Mouse (Mus musculus): ENCODE results near the gene C2cd2l. TPM values are rescaled to one million over a fixed set of nuclear protein-coding genes. Genes with fewer than 3 reads are reported as not detected.
"Not testable (repeated sequence)": the region's sequence is repeated elsewhere in the genome, so short reads cannot be mapped to it uniquely, and the experiment has no call there.

Gene C2cd2l
- polyA plus RNA-seq, 1 experiment from 2014 or later: 24.8 TPM

GRCm38 (mm10) chr9:44310750-44311135 is 9.3 kb downstream of the C2cd2l start:
- H3K9me3 ChIP-seq (replicated peaks; ENCODE audit: control insufficient read depth, low read length, poor library complexity, severe bottlenecking): no peaks in the 10 kb centered on the region
- no peak overlapping the region for H3K4me3 ChIP-seq (ENCODE audit: low read depth, low read length)
- H3K4me1 ChIP-seq (ENCODE audit: control insufficient read depth, insufficient read depth, low read length): no peaks in the 10 kb centered on the region
- no peak for ATAC-seq
- H3K4me2 ChIP-seq (ENCODE audit: low read length): no peak overlapping the region
- H3K9ac ChIP-seq (ENCODE audit: low read depth, low read length): no peak overlapping the region
- peaks cover 19% of the 10 kb centered on the region for H3K36me3 ChIP-seq (ENCODE audit: control insufficient read depth, insufficient read depth, low read length)
- WGBS: 28% methylated on average over 10 of the region's 10 CpGs
- no peaks in the 10 kb centered on the region for H3K27me3 ChIP-seq (ENCODE audit: control insufficient read depth, insufficient read depth, low read depth, low read length)
- H3K27ac ChIP-seq (ENCODE audit: low read length): no peak overlapping the region

- ATAC-seq: no peak
- Histone ChIP-seq H3K27me3 (ENCODE audit: control insufficient read depth, insufficient read depth, low read depth, low read length) (no peaks in the 10 kb centered on the region), H3K4me1 (ENCODE audit: control insufficient read depth, insufficient read depth, low read length) (peaks cover 1% of the 10 kb centered on the region), H3K9me3 (replicated peaks; ENCODE audit: control insufficient read depth, low read length, poor library complexity, severe bottlenecking) (no peaks in the 10 kb centered on the region), H3K4me3 (ENCODE audit: low read depth, low read length) (no peak overlapping the region), H3K27ac (ENCODE audit: low read length) (no peak overlapping the region), H3K36me3 (ENCODE audit: control insufficient read depth, insufficient read depth, low read length) (peaks cover 11% of the 10 kb centered on the region), H3K4me2 (ENCODE audit: low read length) (no peak overlapping the region), H3K9ac (ENCODE audit: low read depth, low read length) (no peak overlapping the region)
- WGBS: 70% methylated on average over 3 of the region's 3 CpGs
These were observed 10.3 kb downstream of the C2cd2l start for GRCm38 (mm10) chr9:44309756-44310155.

GRCm38 (mm10) chr9:44307248-44307647 is 12.8 kb downstream of the C2cd2l start:
- ATAC-seq: no peak
- H3K27ac ChIP-seq (ENCODE audit: low read length): no peak overlapping the region
- H3K4me1 ChIP-seq (ENCODE audit: control insufficient read depth, insufficient read depth, low read length): peaks cover 13% of the 10 kb centered on the region
- no peaks in the 10 kb centered on the region for H3K9me3 ChIP-seq (replicated peaks; ENCODE audit: control insufficient read depth, low read length, poor library complexity, severe bottlenecking)
- H3K9ac ChIP-seq (ENCODE audit: low read depth, low read length): no peak overlapping the region
- H3K27me3 ChIP-seq (ENCODE audit: control insufficient read depth, insufficient read depth, low read depth, low read length): no peaks in the 10 kb centered on the region
- 92% methylated on average over 2 of the region's 2 CpGs for WGBS
- H3K36me3 ChIP-seq (ENCODE audit: control insufficient read depth, insufficient read depth, low read length): peaks cover 4% of the 10 kb centered on the region; the same call in 1 of the 2 replicates
- H3K4me3 ChIP-seq (ENCODE audit: low read depth, low read length): no peak overlapping the region
- H3K4me2 ChIP-seq (ENCODE audit: low read length): no peak overlapping the region

- Histone ChIP-seq H3K27ac (ENCODE audit: low read length) (no peak overlapping the region), H3K9me3 (replicated peaks; ENCODE audit: control insufficient read depth, low read length, poor library complexity, severe bottlenecking) (no peaks in the 10 kb centered on the region), H3K36me3 (ENCODE audit: control insufficient read depth, insufficient read depth, low read length) (peaks cover 10% of the 10 kb centered on the region; the same call in 1 of the 2 replicates), H3K9ac (ENCODE audit: low read depth, low read length) (no peak overlapping the region), H3K4me2 (ENCODE audit: low read length) (no peak overlapping the region), H3K4me1 (ENCODE audit: control insufficient read depth, insufficient read depth, low read length) (peaks cover 13% of the 10 kb centered on the region), H3K4me3 (ENCODE audit: low read depth, low read length) (no peak overlapping the region), H3K27me3 (ENCODE audit: control insufficient read depth, insufficient read depth, low read depth, low read length) (no peaks in the 10 kb centered on the region)
- 92% methylated on average over 6 of the region's 6 CpGs for WGBS
- no peak for ATAC-seq
These were observed 13.6 kb downstream of the C2cd2l start for GRCm38 (mm10) chr9:44306532-44306931.

GRCm38 (mm10) chr9:44305466-44306079 is 14.5 kb downstream of the C2cd2l start, which contains the start of gene Hinfp:
Gene Hinfp (minus strand): TSS chr9:44305671.
- WGBS: under 1% methylated on average over 50 of the region's 54 CpGs
- Histone ChIP-seq H3K27ac (ENCODE audit: low read length) (peak within 1 kb of the TSS; percentile 86), H3K9me3 (replicated peaks; ENCODE audit: control insufficient read depth, low read length, poor library complexity, severe bottlenecking) (no peaks in the 10 kb centered on the region), H3K4me1 (ENCODE audit: control insufficient read depth, insufficient read depth, low read length) (peaks cover 13% of the 10 kb centered on the region), H3K4me3 (ENCODE audit: low read depth, low read length) (peak within 1 kb of the TSS; percentile 91), H3K36me3 (ENCODE audit: control insufficient read depth, insufficient read depth, low read length) (peaks cover 8% of the 10 kb centered on the region; the same call in 1 of the 2 replicates), H3K4me2 (ENCODE audit: low read length) (peak within 1 kb of the TSS; percentile 66), H3K27me3 (ENCODE audit: control insufficient read depth, insufficient read depth, low read depth, low read length) (no peaks in the 10 kb centered on the region), H3K9ac (ENCODE audit: low read depth, low read length) (peak within 1 kb of the TSS; percentile 95)
- ATAC-seq: peak; percentile 98

GRCm38 (mm10) chr9:44300001-44300400 is 20.1 kb downstream of the C2cd2l start:
- not testable (repeated sequence) for H3K27ac ChIP-seq (ENCODE audit: low read length); H3K27me3 ChIP-seq (ENCODE audit: control insufficient read depth, insufficient read depth, low read depth, low read length); H3K4me3 ChIP-seq (ENCODE audit: low read depth, low read length); ATAC-seq; H3K9me3 ChIP-seq (replicated peaks; ENCODE audit: control insufficient read depth, low read length, poor library complexity, severe bottlenecking); H3K4me2 ChIP-seq (ENCODE audit: low read length); H3K9ac ChIP-seq (ENCODE audit: low read depth, low read length)
- 99% methylated on average over 3 of the region's 3 CpGs for WGBS
- Histone ChIP-seq H3K36me3 (ENCODE audit: control insufficient read depth, insufficient read depth, low read length) (peaks cover 48% of the 10 kb centered on the region), H3K4me1 (ENCODE audit: control insufficient read depth, insufficient read depth, low read length) (peaks cover 13% of the 10 kb centered on the region)

GRCm38 (mm10) chr9:44292490-44292889 is 27.6 kb downstream of the C2cd2l start:
- ATAC-seq: no peak
- Histone ChIP-seq H3K4me1 (ENCODE audit: control insufficient read depth, insufficient read depth, low read length) (peaks cover 11% of the 10 kb centered on the region), H3K9me3 (replicated peaks; ENCODE audit: control insufficient read depth, low read length, poor library complexity, severe bottlenecking) (no peaks in the 10 kb centered on the region), H3K4me2 (ENCODE audit: low read length) (no peak overlapping the region), H3K4me3 (ENCODE audit: low read depth, low read length) (no peak overlapping the region), H3K9ac (ENCODE audit: low read depth, low read length) (no peak overlapping the region), H3K27me3 (ENCODE audit: control insufficient read depth, insufficient read depth, low read depth, low read length) (no peaks in the 10 kb centered on the region), H3K36me3 (ENCODE audit: control insufficient read depth, insufficient read depth, low read length) (peaks cover 30% of the 10 kb centered on the region), H3K27ac (ENCODE audit: low read length) (no peak overlapping the region)
- WGBS: 63% methylated on average over 3 of the region's 3 CpGs

GRCm38 (mm10) chr9:44288959-44289291 is 31.2 kb downstream of the C2cd2l start:
- 5% methylated on average over 11 of the region's 11 CpGs for WGBS
- H3K4me2 ChIP-seq (ENCODE audit: low read length): peak overlapping the region; percentile 97
- H3K9ac ChIP-seq (ENCODE audit: low read depth, low read length): peak overlapping the region; percentile 98
- peak overlapping the region; percentile 87 for H3K27ac ChIP-seq (ENCODE audit: low read length)
- peak overlapping the region; percentile 95 for H3K4me3 ChIP-seq (ENCODE audit: low read depth, low read length)
- peaks cover 28% of the 10 kb centered on the region for H3K4me1 ChIP-seq (ENCODE audit: control insufficient read depth, insufficient read depth, low read length)
- no peak for ATAC-seq
- no peaks in the 10 kb centered on the region for H3K27me3 ChIP-seq (ENCODE audit: control insufficient read depth, insufficient read depth, low read depth, low read length)
- H3K36me3 ChIP-seq (ENCODE audit: control insufficient read depth, insufficient read depth, low read length): peaks cover 6% of the 10 kb centered on the region
- no peaks in the 10 kb centered on the region for H3K9me3 ChIP-seq (replicated peaks; ENCODE audit: control insufficient read depth, low read length, poor library complexity, severe bottlenecking)

GRCm38 (mm10) chr9:44288076-44288958 is 31.8 kb downstream of the C2cd2l start, which contains the start of gene Abcg4:
Gene Abcg4 (minus strand): TSS chr9:44288615.
- Histone ChIP-seq H3K36me3 (ENCODE audit: control insufficient read depth, insufficient read depth, low read length) (peaks cover 6% of the 10 kb centered on the region), H3K4me3 (ENCODE audit: low read depth, low read length) (peak within 1 kb of the TSS; percentile 95), H3K9ac (ENCODE audit: low read depth, low read length) (peak within 1 kb of the TSS; percentile 98), H3K27me3 (ENCODE audit: control insufficient read depth, insufficient read depth, low read depth, low read length) (no peaks in the 10 kb centered on the region), H3K4me2 (ENCODE audit: low read length) (peak within 1 kb of the TSS; percentile 97), H3K4me1 (ENCODE audit: control insufficient read depth, insufficient read depth, low read length) (peaks cover 28% of the 10 kb centered on the region), H3K27ac (ENCODE audit: low read length) (peak within 1 kb of the TSS; percentile 87), H3K9me3 (replicated peaks; ENCODE audit: control insufficient read depth, low read length, poor library complexity, severe bottlenecking) (no peaks in the 10 kb centered on the region)
- WGBS: under 1% methylated on average over 38 of the region's 38 CpGs
- peak; percentile 70 for ATAC-seq
